Mouse (Mus musculus): ENCODE results near the gene Gjd3. TPM values are rescaled to one million over a fixed set of nuclear protein-coding genes. Genes with fewer than 3 reads are reported as not detected.

Gjd3 gene
- polyA plus RNA-seq, 1 experiment from 2014 or later = not detected

Other genes with a start within 250 kb of the Gjd3 start
- gene Thra, start 242.4 kb downstream of the Gjd3 start, polyA plus RNA-seq (2018) = 8.2 to 12.1 TPM (median 9.8 TPM) in 3 replicates
- gene Nr1d1, start 207.7 kb downstream of the Gjd3 start, polyA plus RNA-seq (2018) = 3.0 to 7.6 TPM (median 4.9 TPM) in 3 replicates
- gene Msl1, start 187.5 kb downstream of the Gjd3 start, polyA plus RNA-seq (2018) = 40.0 to 80.9 TPM (median 44.0 TPM) in 3 replicates
- 21.2 to 29.9 TPM (median 22.1 TPM) in 3 replicates for gene Casc3, start 178.1 kb downstream of the Gjd3 start, polyA plus RNA-seq (2018)
- gene Rapgefl1, start 146.2 kb downstream of the Gjd3 start, polyA plus RNA-seq (2018) = 0.23 to 0.34 TPM (median 0.31 TPM) in 3 replicates
- gene Wipf2, start 119.4 kb downstream of the Gjd3 start, polyA plus RNA-seq (2018) = 11.1 to 18.1 TPM (median 11.5 TPM) in 3 replicates
- 0.70 to 13.4 TPM (median 2.2 TPM) in 3 replicates for gene Cdc6, start 75.2 kb downstream of the Gjd3 start, polyA plus RNA-seq (2018)
- 13.3 to 17.5 TPM (median 13.4 TPM) in 3 replicates for gene Rara, start 55.2 kb downstream of the Gjd3 start, polyA plus RNA-seq (2018)
- 5.8 to 44.5 TPM (median 27.0 TPM) in 3 replicates for gene Top2a, start 41.2 kb upstream of the Gjd3 start, polyA plus RNA-seq (2018)
- gene Igfbp4, start 58.2 kb upstream of the Gjd3 start, polyA plus RNA-seq (2018) = 50.8 to 246 TPM (median 226 TPM) in 3 replicates
- gene Tns4, start 106.3 kb upstream of the Gjd3 start, polyA plus RNA-seq (2018) = 0.88 to 2.5 TPM (median 0.97 TPM) in 3 replicates
- 0.98 to 2.3 TPM (median 1.1 TPM) in 3 replicates for gene Ccr7, start 172.1 kb upstream of the Gjd3 start, polyA plus RNA-seq (2018)
- gene Smarce1, start 248.0 kb upstream of the Gjd3 start, polyA plus RNA-seq (2018) = 54.8 to 118 TPM (median 76.8 TPM) in 3 replicates

All from macrophage (primary cell).